ENCODE assay signal across 8 mouse cellular contexts in the genomic region with DNA sequence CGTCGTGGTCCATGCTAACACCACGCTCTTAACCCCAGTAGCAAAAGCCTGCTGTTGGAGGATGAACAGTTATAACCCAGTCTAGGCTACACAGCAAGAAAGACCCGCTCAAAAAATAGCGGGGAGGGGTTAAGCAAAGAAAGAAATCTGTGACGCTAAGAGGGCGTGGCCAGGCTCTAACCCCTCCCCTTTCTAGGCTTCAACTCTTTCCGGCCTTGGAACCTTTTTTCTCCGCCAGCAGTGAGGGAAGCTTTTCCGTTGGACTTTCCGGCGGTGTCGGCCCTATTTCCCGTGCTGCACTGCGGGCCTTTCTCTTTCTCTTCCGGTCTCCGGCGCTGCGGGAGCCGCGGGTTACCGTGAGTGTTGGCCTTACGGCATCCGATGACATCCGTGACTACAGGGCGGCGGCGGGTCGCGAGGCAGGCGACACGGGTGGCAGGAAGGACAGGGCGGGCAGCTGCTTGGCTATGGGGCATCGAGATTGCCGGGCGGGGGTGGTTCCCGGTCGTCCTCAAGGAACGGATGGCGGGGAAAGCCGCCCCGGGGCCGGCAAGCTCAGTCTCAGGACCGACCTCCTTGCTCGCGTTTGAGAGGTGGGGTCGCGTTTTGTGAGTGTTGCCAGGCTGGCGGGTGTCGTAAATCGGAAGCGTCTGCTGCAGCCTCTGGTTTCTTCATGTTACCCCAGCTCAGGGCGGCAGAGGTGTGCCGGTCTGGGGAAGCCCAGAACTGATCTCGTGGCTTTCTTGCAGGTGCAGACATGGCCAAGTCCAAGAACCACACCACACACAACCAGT. TPM values are rescaled to one million over a fixed set of nuclear protein-coding genes. Genes with fewer than 3 reads are reported as not detected.
A peak's percentile ranks its signal among the peaks of the same experiment; 100 is the strongest.
DNase-seq lines count a peak whose midpoint lies in the region; ATAC-seq and TF ChIP-seq lines count a peak whose summit lies in the region.

A gene (plus strand): TSS at position 234 of the 794 bp plus-strand sequence.

- H3K9me3 ChIP-seq in embryonic facial prominence, embryonic 14.5 days (ENCODE audit: control insufficient read depth, low read length): no peaks in the 10 kb centered on the region
- no peaks in the 10 kb centered on the region for H3K9me3 ChIP-seq in limb, embryonic 14.5 days (ENCODE audit: control insufficient read depth, low read length)
- no peaks in the 10 kb centered on the region for H3K9me3 ChIP-seq in midbrain, postnatal 0 days (ENCODE audit: low read length)

- peak within 1 kb of the TSS; percentile 89 for H3K4me2 ChIP-seq in embryonic facial prominence, embryonic 14.5 days (ENCODE audit: low read depth, low read length)
- H3K4me2 ChIP-seq in limb, embryonic 14.5 days (replicated peaks; ENCODE audit: low read depth, low read length, severe bottlenecking): peak within 1 kb of the TSS; percentile 88
- H3K4me2 ChIP-seq in midbrain, postnatal 0 days (ENCODE audit: low read depth, low read length, poor library complexity, severe bottlenecking): peak within 1 kb of the TSS; percentile 84

- no peaks in the 10 kb centered on the region for H3K27me3 ChIP-seq in embryonic facial prominence, embryonic 14.5 days (replicated peaks; ENCODE audit: control insufficient read depth, insufficient read depth, low read length)
- no peaks in the 10 kb centered on the region for H3K27me3 ChIP-seq in limb, embryonic 14.5 days (ENCODE audit: control insufficient read depth, insufficient read depth, low read length)
- no peaks in the 10 kb centered on the region for H3K27me3 ChIP-seq in midbrain, postnatal 0 days (ENCODE audit: insufficient read depth, low read length)

- DNase-seq in 3T3-L1 (ENCODE audit: low read depth, low spot score): peak; percentile 96
- peak; percentile 73 to 89 for DNase-seq in adrenal gland, postnatal 4 days (ENCODE audit: low spot score in 2 of 2)
- DNase-seq in embryonic facial prominence, embryonic 14.5 days (ENCODE audit: low spot score): peak; percentile 99
- DNase-seq in heart, adult 8-10 months (ENCODE audit: low spot score): peak; percentile 97
- peak; percentile 97 for DNase-seq in kidney, adult 9 months
- peak; percentile 100 for DNase-seq in limb, embryonic 14.5 days (ENCODE audit: low spot score)
- DNase-seq in midbrain, postnatal 0 days (ENCODE audit: low spot score): peak; percentile 98
- peak; percentile 84 to 91 for DNase-seq in spleen, postnatal 14 days (ENCODE audit: low spot score in 2 of 2)

- peak; percentile 91 for ATAC-seq in embryonic facial prominence, embryonic 14.5 days (ENCODE audit: low read depth)
- ATAC-seq in limb, embryonic 14.5 days (ENCODE audit: low FRiP score, low read depth): peak; percentile 94
- peak; percentile 92 for ATAC-seq in midbrain, postnatal 0 days (ENCODE audit: low FRiP score)

- H3K4me1 ChIP-seq in embryonic facial prominence, embryonic 14.5 days (ENCODE audit: control insufficient read depth, insufficient read depth, low read length): 0 out of 2 replicates have a peak, but pooled peaks cover 4% of the 10 kb centered on the region
- peaks cover 8% of the 10 kb centered on the region; the same call in 1 of the 2 replicates for H3K4me1 ChIP-seq in limb, embryonic 14.5 days (ENCODE audit: control insufficient read depth, insufficient read depth, low read length)
- no peaks in the 10 kb centered on the region for H3K4me1 ChIP-seq in midbrain, postnatal 0 days (ENCODE audit: insufficient read depth, low read length)

- peak within 1 kb of the TSS; percentile 93 for H3K27ac ChIP-seq in embryonic facial prominence, embryonic 14.5 days (replicated peaks; ENCODE audit: low read depth, low read length)
- H3K27ac ChIP-seq in limb, embryonic 14.5 days (replicated peaks; ENCODE audit: low read depth, low read length): peak within 1 kb of the TSS; percentile 97
- peak within 1 kb of the TSS; percentile 95 for H3K27ac ChIP-seq in midbrain, postnatal 0 days (ENCODE audit: low read depth, low read length)

- TF ChIP-seq POLR2A in limb, embryonic 14.5 days (IDR thresholded peaks at IDR 0.05; ENCODE audit: borderline replicate concordance, extremely low read depth, insufficient read depth, insufficient read length): peak; percentile 50; the same call in 1 of the 2 replicates

- H3K36me3 ChIP-seq in embryonic facial prominence, embryonic 14.5 days (ENCODE audit: control insufficient read depth, insufficient read depth, low read length): peaks cover 32% of the 10 kb centered on the region
- peaks cover 39% of the 10 kb centered on the region for H3K36me3 ChIP-seq in limb, embryonic 14.5 days (ENCODE audit: control insufficient read depth, insufficient read depth, low read length)
- peaks cover 23% of the 10 kb centered on the region for H3K36me3 ChIP-seq in midbrain, postnatal 0 days (ENCODE audit: insufficient read depth, low read length)

- peak within 1 kb of the TSS; percentile 94 for H3K9ac ChIP-seq in embryonic facial prominence, embryonic 14.5 days (ENCODE audit: low read depth, low read length)
- H3K9ac ChIP-seq in limb, embryonic 14.5 days (ENCODE audit: low read depth, low read length, severe bottlenecking): peak within 1 kb of the TSS; percentile 96
- peak within 1 kb of the TSS; percentile 93 for H3K9ac ChIP-seq in midbrain, postnatal 0 days (replicated peaks; ENCODE audit: low read length, poor library complexity, severe bottlenecking)

- WGBS in embryonic facial prominence, embryonic 14.5 days: under 1% methylated on average over 46 of the region's 55 CpGs
- under 1% methylated on average over 55 of the region's 55 CpGs for whole genome bisulfite sequencing in limb, embryonic 14.5 days
- under 1% methylated on average over 55 of the region's 55 CpGs for WGBS in midbrain, postnatal 0 days

- H3K4me3 ChIP-seq in embryonic facial prominence, embryonic 14.5 days (ENCODE audit: low read depth, low read length): peak within 1 kb of the TSS; percentile 67
- peak within 1 kb of the TSS; percentile 91 for H3K4me3 ChIP-seq in limb, embryonic 14.5 days (replicated peaks; ENCODE audit: low read length)
- H3K4me3 ChIP-seq in midbrain, postnatal 0 days (ENCODE audit: low read depth, low read length): peak within 1 kb of the TSS; percentile 64

- TF ChIP-seq CTCF in midbrain, postnatal 0 days (IDR thresholded peaks at IDR 0.05): no peak

RNA-seq across cellular contexts. Expression of the gene that starts here (rescaled TPM):
- total RNA-seq in adrenal gland, postnatal 4 days (2021): 100 to 1,000 TPM; 607 to 624 TPM
- polyA plus RNA-seq in embryonic facial prominence, embryonic 14.5 days (2014; fragmentation: Nextera tagmentation; extraction: Ambion mirVana): 1,079 and 1,109 TPM in 2 replicates
- total RNA-seq in heart, adult 8-10 months (2022): 100 to 1,000 TPM; 256 to 304 (median 274) TPM
- 946 and 1,047 TPM in 2 replicates for polyA plus RNA-seq in limb, embryonic 14.5 days (2012; rRNA removed)
- 1,133 and 1,180 TPM in 2 replicates for polyA plus RNA-seq in limb, embryonic 14.5 days (2014; fragmentation: Nextera tagmentation; extraction: Ambion mirVana)
- 795 and 936 TPM in 2 replicates for total RNA-seq in midbrain, postnatal 0 days (2014; rRNA removed)
- 645 TPM in 2 replicates for polyA plus RNA-seq in midbrain, postnatal 0 days (2015; fragmentation: Nextera tagmentation; extraction: Ambion mirVana)

Comparison
In these comparisons a context has a peak if more than half of its experiments do, and no peak if none do; other contexts are left out.
1. Peak in every context shown above with its lines: DNase-seq, ATAC-seq, H3K4me3 ChIP-seq and H3K27ac ChIP-seq.